Mouse (Mus musculus) heart, postnatal 10 days (tissue): ENCODE data around the gene Tmem245. TPM values are rescaled to one million over a fixed set of nuclear protein-coding genes. Genes with fewer than 3 reads are reported as not detected.

Experiments used
- DNase-seq, 2 experiments: peaks; one replicate each; pipeline ENCODE4 v3.0.0; 2021
- intact Hi-C: fragments of 180-260 bp; cut with DNase I; formaldehyde crosslinking; loops from one replicate; pipeline ENCODE4 v1.15.1; 2025
- total RNA-seq, 2 experiments: library from RNA; stranded (reverse); gene quantifications; 2 replicates each; pipeline ENCODE4 v1.2.3; 2021

Gene Tmem245
- total RNA-seq, 2 experiments from 2014 or later: 62.1 to 72.7 TPM

GRCm38 (mm10) chr4:56867761-56868160 is 79.5 kb downstream of the Tmem245 start:
- intact Hi-C loops: no loop called here

GRCm38 (mm10) chr4:56865971-56866370 is 81.3 kb downstream of the Tmem245 start:
- peak; percentile 63 to 68 for DNase-seq
- intact Hi-C loops: loop anchor here (2.0 kb wide), 1 partner anchor 63 kb away; the partner anchor contains the start of genes Elp1 and Fam206a

More at GRCm38 (mm10) chr4:56867761-56868160, 79.5 kb downstream of the Tmem245 start:
- no peak for DNase-seq

GRCm38 (mm10) chr4:56865003-56865511 is 82.2 kb downstream of the Tmem245 start, which contains the start of gene Ctnnal1:
Gene Ctnnal1 (minus strand): TSS chr4:56865188.
- intact Hi-C loops: loop anchor here (2.0 kb wide), 1 partner anchor 62 kb away; the partner anchor contains the start of genes Elp1 and Fam206a
- peak; percentile 89 to 92 for DNase-seq

- intact Hi-C loops: loop anchor here (2.0 kb wide), 1 partner anchor 62 kb away; the partner anchor contains the start of genes Elp1 and Fam206a
- DNase-seq: peak in 1 of 2 experiments; percentile 57
Observed at GRCm38 (mm10) chr4:56864417-56865001, 82.7 kb downstream of the Tmem245 start.

GRCm38 (mm10) chr4:56864016-56864415 is 83.2 kb downstream of the Tmem245 start:
- intact Hi-C loops: loop anchor here (2.0 kb wide), 1 partner anchor 61 kb away; the partner anchor contains the start of genes Elp1 and Fam206a
- no peak for DNase-seq

GRCm38 (mm10) chr4:56861551-56861950 is 85.7 kb downstream of the Tmem245 start:
- intact Hi-C loops: no loop called here
- no peak for DNase-seq

- intact Hi-C loops: no loop called here
- no peak for DNase-seq
Observed at GRCm38 (mm10) chr4:56858733-56859132, 88.5 kb downstream of the Tmem245 start.

GRCm38 (mm10) chr4:56856371-56856949 is 90.8 kb downstream of the Tmem245 start:
- intact Hi-C loops: no loop called here
- DNase-seq: no peak

GRCm38 (mm10) chr4:56855935-56856334 is 91.3 kb downstream of the Tmem245 start:
- no peak for DNase-seq
- intact Hi-C loops: no loop called here

GRCm38 (mm10) chr4:56850724-56851123 is 96.5 kb downstream of the Tmem245 start:
- peak; percentile 20 to 30 for DNase-seq
- intact Hi-C loops: no loop called here

GRCm38 (mm10) chr4:56848044-56848443 is 99.2 kb downstream of the Tmem245 start:
- intact Hi-C loops: no loop called here
- DNase-seq: no peak

- intact Hi-C loops: no loop called here
Observed at GRCm38 (mm10) chr4:56847400-56847799, 99.8 kb downstream of the Tmem245 start.

GRCm38 (mm10) chr4:56845896-56846533 is 101.2 kb downstream of the Tmem245 start:
- DNase-seq: no peak
- intact Hi-C loops: no loop called here

More at GRCm38 (mm10) chr4:56847400-56847799, 99.8 kb downstream of the Tmem245 start:
- DNase-seq: no peak

- DNase-seq: no peak
- intact Hi-C loops: no loop called here
Observed at GRCm38 (mm10) chr4:56844911-56845310, 102.3 kb downstream of the Tmem245 start.

GRCm38 (mm10) chr4:56843963-56844362 is 103.3 kb downstream of the Tmem245 start:
- DNase-seq: no peak
- intact Hi-C loops: no loop called here

GRCm38 (mm10) chr4:56842501-56842900 is 104.7 kb downstream of the Tmem245 start:
- intact Hi-C loops: no loop called here

GRCm38 (mm10) chr4:56840297-56840696 is 106.9 kb downstream of the Tmem245 start:
- DNase-seq: no peak
- intact Hi-C loops: no loop called here

More at GRCm38 (mm10) chr4:56842501-56842900, 104.7 kb downstream of the Tmem245 start:
- DNase-seq: no peak

GRCm38 (mm10) chr4:56837661-56838060 is 109.6 kb downstream of the Tmem245 start:
- intact Hi-C loops: no loop called here
- DNase-seq: no peak

- intact Hi-C loops: no loop called here
- DNase-seq: no peak
Observed at GRCm38 (mm10) chr4:56831998-56832397, 115.2 kb downstream of the Tmem245 start.

- intact Hi-C loops: no loop called here
- peak in 1 of 2 experiments; percentile 14 for DNase-seq
Observed at GRCm38 (mm10) chr4:56831013-56831609, 116.1 kb downstream of the Tmem245 start.

- peak; percentile 30 to 35 for DNase-seq
- intact Hi-C loops: no loop called here
Observed at GRCm38 (mm10) chr4:56829511-56829921, 117.7 kb downstream of the Tmem245 start.
